Mouse (Mus musculus) kidney, adult 2 months (tissue): ENCODE results near the gene Rtkn. TPM values are rescaled to one million over a fixed set of nuclear protein-coding genes. Genes with fewer than 3 reads are reported as not detected.

Source experiments
- DNase-seq: peaks from one replicate; pipeline ENCODE4 v3.0.0; 2021
- H3K27ac ChIP-seq: fragments of 200-500 bp; 2 replicates; pipeline ENCODE4 v1.5.1; 2012; ENCODE audit warnings: low read depth, low read length, control low read depth, inconsistent platforms; ENCODE audit not compliant: insufficient read depth
- H3K27me3 ChIP-seq: fragments of 200-500 bp; replicated peaks from 2 replicates; pipeline ENCODE4 v1.6.1; 2012; ENCODE audit warnings: mild to moderate bottlenecking, moderate library complexity, low read length, inconsistent platforms; ENCODE audit not compliant: control insufficient read depth, insufficient read depth
- H3K36me3 ChIP-seq: fragments of 200-500 bp; 2 replicates; pipeline ENCODE4 v1.6.1; 2012; ENCODE audit warnings: mild to moderate bottlenecking, moderate library complexity, low read length, inconsistent platforms; ENCODE audit not compliant: control insufficient read depth, insufficient read depth
- H3K4me1 ChIP-seq: fragments of 200-500 bp; 2 replicates; pipeline ENCODE4 v1.6.1; 2011; ENCODE audit warnings: low read length; ENCODE audit not compliant: control insufficient read depth, insufficient read depth
- H3K4me3 ChIP-seq: fragments of 200-500 bp; 2 replicates; pipeline ENCODE4 v1.5.1; 2011; ENCODE audit warnings: mild to moderate bottlenecking, low read depth, low read length, control low read depth; ENCODE audit not compliant: insufficient read depth
- CTCF ChIP-seq: fragments of 200-500 bp; conservative IDR thresholded peaks from 2 replicates; pipeline ENCODE4 v1.5.1; 2011; ENCODE audit warnings: low read depth, mild to moderate bottlenecking, control low read depth, low read length, moderate library complexity, mixed read lengths; ENCODE audit not compliant: insufficient read depth, insufficient read length
- POLR2A ChIP-seq: fragments of 200-500 bp; IDR thresholded peaks from one replicate; pipeline ENCODE4 v1.6.1; 2011; ENCODE audit warnings: low read depth, low read length, control low read depth
- WGBS: fragments of 180-500 bp; shearing (Covaris S2); methylation state at CpG from one replicate; pipeline ENCODE4 v1.1.7; 2018; 5-methylcytosine and 5-hydroxymethylcytosine counted together
- polyA plus RNA-seq: library from polyadenylated mRNA; depleted of rRNA; stranded (reverse); fragments of >200 nt; gene quantifications from 2 replicates; pipeline ENCODE4 v1.2.3, GENCODE M21; 2012

Gene Rtkn
- polyA plus RNA-seq, 1 experiment, result 73.6 TPM

DNA sequence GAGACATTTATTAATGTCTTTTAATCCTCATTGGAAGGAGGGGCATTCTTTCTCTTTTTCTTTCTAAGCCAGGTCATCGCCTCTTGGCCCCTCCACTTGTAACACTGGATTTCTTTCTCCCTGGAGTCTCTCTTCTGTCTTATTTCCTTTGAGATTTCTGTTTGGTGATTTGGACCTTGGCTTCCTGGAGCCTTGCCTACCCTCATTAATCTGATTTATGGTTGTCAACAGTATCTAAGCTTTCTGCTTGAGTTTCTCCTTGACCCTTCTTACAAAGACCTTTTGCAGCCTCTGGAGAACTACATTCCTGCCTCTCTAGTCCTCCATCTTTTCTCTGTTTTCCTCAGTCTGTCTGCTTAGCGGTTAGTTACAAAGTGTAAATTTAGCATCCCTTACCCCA lies 36.9 kb upstream of the Rtkn start:
- Histone ChIP-seq H3K4me1 (peaks cover 19% of the 10 kb centered on the region), H3K4me3 (no peak overlapping the region), H3K27ac (no peak overlapping the region), H3K36me3 (no peaks in the 10 kb centered on the region), H3K27me3 (no peaks in the 10 kb centered on the region)
- WGBS, result 27% methylated on average over 2 of the region's 2 CpGs
- no peak for TF ChIP-seq CTCF
- TF ChIP-seq POLR2A, result no peak
- DNase-seq, result peak; percentile 91

DNA sequence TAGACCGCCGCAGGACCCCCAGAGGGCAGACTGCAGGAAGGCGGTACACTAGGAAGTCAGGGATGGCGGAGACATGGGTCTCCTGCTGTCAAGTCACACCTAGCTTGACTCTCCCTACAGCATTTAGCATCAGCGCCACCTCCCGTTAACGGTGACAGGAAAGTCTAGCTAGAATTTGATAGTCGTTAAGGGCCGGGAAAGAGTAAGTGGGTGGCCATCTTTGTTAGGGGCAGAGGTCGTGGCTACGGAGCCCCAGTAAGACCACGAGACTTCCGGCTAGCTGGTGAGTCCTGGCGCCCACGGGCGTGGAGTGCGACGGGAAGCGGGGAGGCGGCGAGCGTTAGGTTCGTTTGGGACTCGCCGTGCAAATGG lies 34.0 kb upstream of the Rtkn start, which contains the start of the genes Ccdc142 and Gm42688:
Ccdc142 (plus strand) TSS at position 286 of the 372 bp plus-strand sequence.
Gm42688 (plus strand) TSS at position 302 of the 372 bp plus-strand sequence.
- Histone ChIP-seq H3K4me3 (peak within 1 kb of the TSS; percentile 84), H3K4me1 (peaks cover 19% of the 10 kb centered on the region), H3K27ac (peak within 1 kb of the TSS; percentile 79), H3K27me3 (no peaks in the 10 kb centered on the region), H3K36me3 (no peaks in the 10 kb centered on the region)
- peak; percentile 96 for DNase-seq
- under 1% methylated on average over 25 of the region's 25 CpGs for WGBS
- no peak for TF ChIP-seq POLR2A
- peak; percentile 75 for TF ChIP-seq CTCF

DNA sequence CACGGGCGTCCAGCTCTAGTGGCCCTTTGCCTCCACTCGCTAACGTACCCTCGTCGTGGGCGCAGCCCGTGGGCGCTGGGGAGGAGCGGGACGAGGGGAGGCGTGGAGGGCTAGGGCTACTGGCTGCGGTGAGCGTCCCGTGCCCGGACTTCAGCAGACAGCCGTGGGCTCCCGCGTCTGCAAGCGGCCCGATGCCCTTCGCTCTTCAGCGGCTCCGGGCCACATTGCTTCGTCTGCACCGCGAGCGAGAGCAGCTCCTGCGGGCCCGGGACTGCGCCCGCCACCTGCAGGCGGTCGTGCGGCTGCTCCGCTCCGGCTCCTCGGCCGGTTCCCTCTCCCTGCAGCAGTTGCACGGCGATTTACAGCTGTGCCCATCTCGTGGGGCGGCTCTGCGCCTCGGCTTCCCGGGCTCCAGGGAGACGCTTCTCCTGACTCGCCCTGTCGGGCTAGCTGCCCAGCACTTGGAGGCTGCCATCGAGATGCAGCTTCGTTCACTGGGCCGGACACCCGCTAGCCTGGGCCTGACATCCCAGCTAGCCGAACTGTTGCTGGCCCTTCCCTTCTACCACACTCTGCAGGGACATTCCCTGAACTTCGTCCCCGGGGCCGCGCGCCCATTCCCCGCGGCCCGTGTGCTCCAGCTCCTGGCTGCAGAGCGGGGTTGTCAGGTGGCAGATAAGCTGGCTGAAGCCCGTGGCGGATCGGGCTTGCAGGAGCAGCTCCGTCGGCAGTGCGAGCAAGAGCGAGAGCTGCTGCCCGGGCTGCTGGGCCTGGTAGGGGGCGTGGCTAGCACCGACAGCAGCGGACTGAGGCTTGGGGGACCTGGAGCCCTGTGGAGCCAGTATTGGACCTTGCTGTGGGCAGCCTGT lies 33.3 kb upstream of the Rtkn start:
- DNase-seq, result peak; percentile 73

DNA sequence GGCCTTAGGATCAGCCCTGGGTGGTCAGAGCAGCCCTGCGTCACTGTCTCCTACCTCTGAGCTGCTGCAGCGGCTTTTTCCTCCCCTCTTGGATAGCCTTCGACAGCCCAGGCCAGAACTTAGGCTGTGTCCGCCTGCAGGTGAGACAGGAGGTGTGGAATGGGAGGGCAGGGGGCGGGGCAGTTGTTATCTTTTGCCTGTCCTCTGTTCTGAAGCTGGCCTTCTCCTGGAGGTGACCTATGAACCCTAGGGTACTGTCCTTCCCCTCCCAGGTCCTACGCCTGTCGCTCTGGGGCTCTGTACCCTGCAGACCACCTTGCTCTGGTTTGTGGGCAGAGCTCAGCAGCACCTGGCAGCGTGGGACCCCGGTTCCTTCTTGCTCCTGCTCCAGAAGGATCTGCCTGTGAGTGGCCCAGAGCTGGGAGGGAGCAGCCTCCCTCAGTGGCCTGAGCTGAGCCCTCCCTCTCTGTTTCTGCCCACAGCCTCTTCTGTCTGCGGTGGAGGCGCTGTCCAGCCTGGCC lies 32.1 kb upstream of the Rtkn start:
- Histone ChIP-seq H3K27ac (no peak overlapping the region), H3K4me3 (no peak overlapping the region), H3K36me3 (no peaks in the 10 kb centered on the region), H3K4me1 (peaks cover 22% of the 10 kb centered on the region), H3K27me3 (no peaks in the 10 kb centered on the region)
- 62% methylated on average over 11 of the region's 11 CpGs for WGBS
- DNase-seq, result no peak
- TF ChIP-seq POLR2A (no peak), CTCF (no peak)

More for the DNA sequence above, 33.3 kb upstream of the Rtkn start:
- Histone ChIP-seq H3K27ac (peak overlapping the region; percentile 78), H3K27me3 (no peaks in the 10 kb centered on the region), H3K36me3 (no peaks in the 10 kb centered on the region), H3K4me1 (peaks cover 19% of the 10 kb centered on the region), H3K4me3 (peak overlapping the region; percentile 84)
- under 1% methylated on average over 74 of the region's 74 CpGs for WGBS
- TF ChIP-seq POLR2A (peak; percentile 13), CTCF (peak; percentile 29; the same call in 1 of the 2 replicates)

DNA sequence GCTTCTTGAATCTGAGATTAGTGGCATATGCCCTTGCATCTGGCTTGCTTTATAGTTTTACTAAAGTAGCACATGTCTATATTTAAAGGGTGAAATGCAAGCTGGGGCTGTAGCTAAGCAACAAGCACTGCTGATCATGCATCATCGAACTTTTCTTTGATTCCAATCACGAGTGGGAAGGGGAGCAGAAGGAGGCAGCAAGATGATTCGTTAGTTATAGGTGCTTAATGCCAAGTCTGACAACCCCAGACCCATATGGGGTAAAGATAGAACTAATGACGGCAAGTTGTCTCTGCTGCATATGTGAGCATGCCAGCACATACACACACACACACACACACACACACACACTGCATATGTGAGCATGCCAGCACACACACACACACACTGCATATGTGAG lies 31.1 kb upstream of the Rtkn start:
- no peak overlapping the region for H3K4me3 ChIP-seq

DNA sequence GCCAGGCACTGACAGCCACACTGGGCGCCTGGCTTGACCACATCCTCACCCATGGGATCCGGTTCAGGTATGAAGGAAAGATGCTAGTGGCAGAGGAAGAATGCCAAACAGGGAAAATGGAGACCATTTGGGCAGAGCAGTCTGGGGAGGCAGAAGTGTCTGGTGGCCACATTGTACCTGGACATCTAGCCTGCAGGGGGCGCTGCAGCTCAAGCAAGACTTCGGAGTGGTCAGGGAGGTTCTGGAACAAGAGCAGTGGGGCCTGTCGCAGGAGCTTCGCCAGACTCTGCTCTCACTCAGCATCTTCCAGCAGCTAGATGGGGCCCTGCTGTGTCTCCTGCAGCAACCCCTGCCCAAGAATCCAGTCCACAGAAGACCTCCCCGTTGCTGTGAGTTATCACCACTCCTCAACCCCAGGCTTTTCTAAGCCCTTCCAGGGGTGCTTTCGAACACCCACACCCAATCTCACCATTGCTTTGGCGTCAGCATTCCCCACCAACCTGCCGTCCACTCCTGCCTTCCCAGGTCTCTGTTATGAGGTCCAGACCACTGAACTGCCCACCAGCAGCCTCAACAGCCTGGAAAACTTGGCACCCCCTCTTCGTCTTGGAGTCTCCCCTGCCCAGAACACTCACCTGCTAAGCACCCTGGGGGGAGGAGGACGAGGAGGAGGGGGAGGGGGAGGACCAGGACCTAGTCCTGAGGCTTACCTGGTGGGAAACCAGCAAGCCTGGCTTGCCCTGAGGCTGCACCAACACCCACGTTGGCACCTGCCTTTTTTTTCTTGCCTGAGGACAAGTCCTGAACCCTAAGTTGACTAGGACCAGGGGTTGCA lies 27.5 kb upstream of the Rtkn start:
- Histone ChIP-seq H3K4me1 (peaks cover 13% of the 10 kb centered on the region), H3K27ac (no peak overlapping the region), H3K36me3 (no peaks in the 10 kb centered on the region), H3K27me3 (no peaks in the 10 kb centered on the region), H3K4me3 (peak overlapping the region; percentile 3; the same call in 1 of the 2 replicates)
- TF ChIP-seq CTCF (peak; percentile 88), POLR2A (no peak)
- DNase-seq, result peak; percentile 80
- WGBS, result 44% methylated on average over 13 of the region's 13 CpGs

More for the DNA sequence above, 31.1 kb upstream of the Rtkn start:
- no peak overlapping the region for H3K27ac ChIP-seq
- H3K4me1 ChIP-seq, result peaks cover 22% of the 10 kb centered on the region
- H3K27me3 ChIP-seq, result no peaks in the 10 kb centered on the region
- H3K36me3 ChIP-seq, result no peaks in the 10 kb centered on the region
- no peak for TF ChIP-seq POLR2A
- no peak for TF ChIP-seq CTCF
- 66% methylated on average over 4 of the region's 4 CpGs for WGBS
- no peak for DNase-seq
